Mouse (Mus musculus) cerebellum, adult (tissue): ENCODE measurements around the gene Iqcf6.

Experiments
- ATAC-seq: cut with Nextera tagmentation; 2 replicates; pipeline ENCODE4 v1.9.2; 2017; ENCODE audit warnings: mild to moderate bottlenecking, moderate library complexity, mixed read lengths; ENCODE audit not compliant: insufficient number of reproducible peaks, low FRiP score, low TSS enrichment

Iqcf6 gene

GRCm38 (mm10) chr9:106655884-106656720, 29.7 kb downstream of the Iqcf6 start, which contains the start of gene Grm2:
Grm2 (minus strand) TSS chr9:106656082.
- no peak for ATAC-seq

GRCm38 (mm10) chr9:106656820-106657219, 30.4 kb downstream of the Iqcf6 start:
- ATAC-seq: no peak

- no peak for ATAC-seq
These were observed 31.2 kb downstream of the Iqcf6 start for GRCm38 (mm10) chr9:106657592-106657991.

GRCm38 (mm10) chr9:106659441-106659840, 33.1 kb downstream of the Iqcf6 start:
- no peak for ATAC-seq

GRCm38 (mm10) chr9:106659935-106660334, 33.6 kb downstream of the Iqcf6 start:
- no peak for ATAC-seq

- ATAC-seq: no peak
These were observed 36.8 kb downstream of the Iqcf6 start for GRCm38 (mm10) chr9:106663200-106663599.

- ATAC-seq: no peak
These were observed 38.1 kb downstream of the Iqcf6 start for GRCm38 (mm10) chr9:106664433-106664832.

- no peak for ATAC-seq
These were observed 38.5 kb downstream of the Iqcf6 start for GRCm38 (mm10) chr9:106664856-106665255.

- ATAC-seq: no peak
These were observed 47.5 kb downstream of the Iqcf6 start for GRCm38 (mm10) chr9:106673860-106674259.

GRCm38 (mm10) chr9:106675480-106675879, 49.1 kb downstream of the Iqcf6 start:
- ATAC-seq: peak; percentile 68; the same call in 1 of the 2 replicates

GRCm38 (mm10) chr9:106675965-106676364, 49.6 kb downstream of the Iqcf6 start:
- no peak for ATAC-seq

- ATAC-seq: no peak
These were observed 50.2 kb downstream of the Iqcf6 start for GRCm38 (mm10) chr9:106676571-106676970.
